Comparison of ENCODE assay signal across 9 mouse cellular contexts in genomic region chr5:35628685-35629084, GRCm38 (mm10). TPM values are rescaled to one million over a fixed set of nuclear protein-coding genes. Genes with fewer than 3 reads are reported as not detected.
DNase-seq lines count a peak whose midpoint lies in the region; ATAC-seq and TF ChIP-seq lines count a peak whose summit lies in the region.
"Had no signal": no experiment of that assay in that cellular context is flagged by ENCODE, and none has a peak within 500 bp of the region (broad histone marks: within the 10 kb centered on the region; RNA-seq: fewer than 3 reads in every experiment).

No protein-coding gene starts in this region.

- H3K27me3 ChIP-seq in liver, embryonic 12.5 days (replicated peaks), result no peaks in the 10 kb centered on the region
- H3K27me3 ChIP-seq in midbrain, embryonic 10.5 days (ENCODE audit: low read depth, poor library complexity, severe bottlenecking), result no peaks in the 10 kb centered on the region

- H3K9me3 ChIP-seq in liver, embryonic 12.5 days (replicated peaks), result no peaks in the 10 kb centered on the region
- no peaks in the 10 kb centered on the region for H3K9me3 ChIP-seq in midbrain, embryonic 10.5 days (replicated peaks)

- no peak overlapping the region for H3K9ac ChIP-seq in liver, embryonic 12.5 days

- 53% methylated on average over 1 of the region's 1 CpGs for WGBS in lung, adult 2 months
- 50% methylated on average over 1 of the region's 1 CpGs for WGBS in liver, embryonic 12.5 days (ENCODE audit: insufficient replicate concordance)
- WGBS in midbrain, embryonic 10.5 days, result 66% methylated on average over 1 of the region's 1 CpGs

- H3K27ac ChIP-seq in liver, embryonic 12.5 days, result no peak overlapping the region
- no peak overlapping the region for H3K27ac ChIP-seq in midbrain, embryonic 10.5 days (replicated peaks)

- no peak for ATAC-seq in liver, embryonic 12.5 days

- no peak for TF ChIP-seq CTCF in lung, adult 2 months (IDR thresholded peaks at IDR 0.05; ENCODE audit: insufficient read depth, low read length)

- no peak for TF ChIP-seq POLR2A in lung, adult 2 months (IDR thresholded peaks at IDR 0.05; ENCODE audit: borderline replicate concordance, extremely low read depth, low read depth, low read length)

- H3K36me3 ChIP-seq in liver, embryonic 12.5 days, result no peaks in the 10 kb centered on the region
- no peaks in the 10 kb centered on the region for H3K36me3 ChIP-seq in midbrain, embryonic 10.5 days

- H3K4me2 ChIP-seq in liver, embryonic 12.5 days, result no peak overlapping the region

- no peak overlapping the region for H3K4me3 ChIP-seq in lung, adult 2 months (replicated peaks; ENCODE audit: extremely low read depth, low read depth, low read length)
- no peak overlapping the region for H3K4me3 ChIP-seq in liver, embryonic 12.5 days
- no peak overlapping the region for H3K4me3 ChIP-seq in midbrain, embryonic 10.5 days
- H3K4me3 ChIP-seq: megakaryocyte, embryonic 14.5 days had no signal

- peak; percentile 56 for DNase-seq in adrenal gland, postnatal 14 days
- DNase-seq in adrenal gland, adult 18-20 months (ENCODE audit: low spot score in 2 of 2), result no peak
- peak; percentile 31 to 45 for DNase-seq in lung, adult 18-20 months
- DNase-seq in lung, adult 2 months, result no peak
- peak; percentile 52 to 72 for DNase-seq in layer of hippocampus, postnatal 14 days (ENCODE audit: low spot score in 2 of 2)
- peak; percentile 8 to 19 for DNase-seq in right cerebral cortex, adult 2 months (ENCODE audit: low spot score in 2 of 2)
- no peak for DNase-seq in midbrain, embryonic 10.5 days (ENCODE audit: low spot score)

- no peaks in the 10 kb centered on the region for H3K4me1 ChIP-seq in lung, adult 2 months (ENCODE audit: control insufficient read depth, insufficient read depth, low read length)
- H3K4me1 ChIP-seq in liver, embryonic 12.5 days, result no peaks in the 10 kb centered on the region
- H3K4me1 ChIP-seq in midbrain, embryonic 10.5 days, result no peaks in the 10 kb centered on the region

RNA-seq across cellular contexts. Expression of gene Acox3, which starts 45.8 kb away (rescaled TPM):
- 43.9 and 53.2 TPM in 2 replicates for total RNA-seq in adrenal gland, postnatal 14 days (2021)
- total RNA-seq in adrenal gland, adult 18-20 months (2021), result 10 to 100 TPM; 51.0 to 53.6 TPM
- 42.8 and 53.8 TPM in 2 replicates for polyA plus RNA-seq in lung, adult 2 months (2012; rRNA removed)
- total RNA-seq in layer of hippocampus, postnatal 14 days (2021), result 10 to 100 TPM; 25.7 to 30.2 TPM
- 4.1 and 4.4 TPM in 2 replicates for polyA plus RNA-seq in liver, embryonic 12.5 days (2016; fragmentation: Nextera tagmentation; extraction: Ambion mirVana)
- 10.2 and 16.1 TPM in 2 replicates for polyA plus RNA-seq in midbrain, embryonic 10.5 days (2016; fragmentation: Nextera tagmentation; extraction: Ambion mirVana)

RNA-seq across cellular contexts. Expression of gene Htra3, which starts 50.9 kb away (rescaled TPM):
- 49.7 TPM in 2 replicates for total RNA-seq in adrenal gland, postnatal 14 days (2021)
- 10 to 100 TPM; 26.0 to 78.7 TPM for total RNA-seq in adrenal gland, adult 18-20 months (2021)
- 59.4 and 80.1 TPM in 2 replicates for polyA plus RNA-seq in lung, adult 2 months (2012; rRNA removed)
- 10 to 100 TPM; 11.5 to 12.5 TPM for total RNA-seq in layer of hippocampus, postnatal 14 days (2021)
- polyA plus RNA-seq in liver, embryonic 12.5 days (2016; fragmentation: Nextera tagmentation; extraction: Ambion mirVana), result 1.2 and 1.4 TPM in 2 replicates
- polyA plus RNA-seq in midbrain, embryonic 10.5 days (2016; fragmentation: Nextera tagmentation; extraction: Ambion mirVana), result 5.2 and 7.6 TPM in 2 replicates

RNA-seq across cellular contexts. Expression of gene Trmt44, which starts 53.8 kb away (rescaled TPM):
- total RNA-seq in adrenal gland, postnatal 14 days (2021), result 6.5 and 7.0 TPM in 2 replicates
- 1 to 10 TPM; 7.1 to 7.7 TPM for total RNA-seq in adrenal gland, adult 18-20 months (2021)
- 4.2 and 4.5 TPM in 2 replicates for polyA plus RNA-seq in lung, adult 2 months (2012; rRNA removed)
- 1 to 10 TPM; 7.8 to 8.9 TPM for total RNA-seq in layer of hippocampus, postnatal 14 days (2021)
- 5.0 and 5.3 TPM in 2 replicates for polyA plus RNA-seq in liver, embryonic 12.5 days (2016; fragmentation: Nextera tagmentation; extraction: Ambion mirVana)
- polyA plus RNA-seq in midbrain, embryonic 10.5 days (2016; fragmentation: Nextera tagmentation; extraction: Ambion mirVana), result 8.7 and 9.1 TPM in 2 replicates

Comparison
In these comparisons a context has a peak if more than half of its experiments do, and no peak if none do; other contexts are left out.
1. DNase-seq: peak in adrenal gland, postnatal 14 days (single experiment), lung, adult 18-20 months (2 of 2), layer of hippocampus, postnatal 14 days (2 of 2) and right cerebral cortex, adult 2 months (2 of 2); none in adrenal gland, adult 18-20 months (0 of 2), lung, adult 2 months (single experiment) and midbrain, embryonic 10.5 days (single experiment).